Comparison of ENCODE assay signal across 24 mouse cellular contexts in genomic region chr13:78802838-78803124, GRCm38 (mm10).
DNase-seq lines count a peak whose midpoint lies in the region; ATAC-seq and TF ChIP-seq lines count a peak whose summit lies in the region.
"Had no signal": no experiment of that assay in that cellular context is flagged by ENCODE, and none has a peak within 500 bp of the region (broad histone marks: within the 10 kb centered on the region; RNA-seq: fewer than 3 reads in every experiment).

No protein-coding gene starts in this region.

- H3K4me1 ChIP-seq in forebrain, embryonic 13.5 days = no peaks in the 10 kb centered on the region
- no peaks in the 10 kb centered on the region for H3K4me1 ChIP-seq in forebrain, embryonic 11.5 days (replicated peaks; ENCODE audit: control insufficient read depth, insufficient read depth, low read length)
- H3K4me1 ChIP-seq in lung, embryonic 14.5 days (ENCODE audit: insufficient read depth) = no peaks in the 10 kb centered on the region
- no peaks in the 10 kb centered on the region for H3K4me1 ChIP-seq in hindbrain, postnatal 0 days (ENCODE audit: insufficient read depth, low read length)
- H3K4me1 ChIP-seq: limb, embryonic 15.5 days; neural tube, embryonic 13.5 days; stomach, embryonic 15.5 days had no signal

- H3K4me3 ChIP-seq in forebrain, embryonic 13.5 days = no peak overlapping the region
- H3K4me3 ChIP-seq in forebrain, embryonic 11.5 days (ENCODE audit: low read depth, low read length) = no peak overlapping the region
- H3K4me3 ChIP-seq in lung, embryonic 14.5 days (ENCODE audit: low read depth, low read length) = no peak overlapping the region
- no peak overlapping the region for H3K4me3 ChIP-seq in hindbrain, postnatal 0 days (ENCODE audit: low read length)
- H3K4me3 ChIP-seq: layer of hippocampus, adult 2 months; limb, embryonic 15.5 days; neural tube, embryonic 13.5 days; stomach, embryonic 15.5 days had no signal

- no peaks in the 10 kb centered on the region for H3K36me3 ChIP-seq in forebrain, embryonic 13.5 days (ENCODE audit: poor library complexity, severe bottlenecking)
- no peaks in the 10 kb centered on the region for H3K36me3 ChIP-seq in forebrain, embryonic 11.5 days (ENCODE audit: control insufficient read depth, insufficient read depth, low read length)
- no peaks in the 10 kb centered on the region for H3K36me3 ChIP-seq in lung, embryonic 14.5 days (ENCODE audit: insufficient read depth)
- H3K36me3 ChIP-seq in hindbrain, postnatal 0 days (ENCODE audit: insufficient read depth, low read length) = no peaks in the 10 kb centered on the region
- H3K36me3 ChIP-seq: limb, embryonic 15.5 days; neural tube, embryonic 13.5 days; stomach, embryonic 15.5 days had no signal

- no peak overlapping the region for H3K27ac ChIP-seq in forebrain, embryonic 13.5 days
- H3K27ac ChIP-seq in forebrain, embryonic 11.5 days (ENCODE audit: low read depth, low read length) = no peak overlapping the region
- H3K27ac ChIP-seq in lung, embryonic 14.5 days (ENCODE audit: low read depth) = no peak overlapping the region
- no peak overlapping the region for H3K27ac ChIP-seq in hindbrain, postnatal 0 days
- H3K27ac ChIP-seq: layer of hippocampus, adult 2 months; limb, embryonic 15.5 days; neural tube, embryonic 13.5 days; stomach, embryonic 15.5 days had no signal

- peak; percentile 90 for ATAC-seq in forebrain, embryonic 13.5 days
- ATAC-seq in forebrain, embryonic 11.5 days (replicated peaks; ENCODE audit: low FRiP score) = no peak
- peak; percentile 56; the same call in 1 of the 2 replicates for ATAC-seq in lung, embryonic 14.5 days (ENCODE audit: insufficient read depth)
- no peak for ATAC-seq in hindbrain, postnatal 0 days
- ATAC-seq: inflammation-experienced regulatory T-cells, adult 6 months; liver, postnatal 0 days had no signal

- DNase-seq in forebrain, embryonic 11.5 days (ENCODE audit: low spot score) = no peak
- peak; percentile 41 for DNase-seq in lung, embryonic 14.5 days
- no peak for DNase-seq in lung, postnatal 25 days (ENCODE audit: low spot score)
- peak; percentile 3 for DNase-seq in adipocyte (ENCODE audit: low spot score)
- peak; percentile 3 for DNase-seq in hindbrain, postnatal 0 days (ENCODE audit: low spot score)
- no peak for DNase-seq in gastrocnemius, postnatal 4 days (ENCODE audit: low spot score in 2 of 2)
- DNase-seq: adrenal gland, adult 8-10 months; B cell, adult 2 months; cerebellum, adult 9-10 months; gastrocnemius, postnatal 36 days; heart, postnatal 14 days; kidney, adult 2 months; kidney, postnatal 14 days; layer of hippocampus, postnatal 36 days; liver, postnatal 0 days; thymus, adult 18-20 months; thymus, postnatal 4 days had no signal

- no peak overlapping the region for H3K9ac ChIP-seq in forebrain, embryonic 13.5 days
- H3K9ac ChIP-seq in forebrain, embryonic 11.5 days (ENCODE audit: low read length) = no peak overlapping the region
- no peak overlapping the region for H3K9ac ChIP-seq in lung, embryonic 14.5 days
- H3K9ac ChIP-seq in hindbrain, postnatal 0 days (replicated peaks; ENCODE audit: low read length) = no peak overlapping the region
- H3K9ac ChIP-seq: limb, embryonic 15.5 days; liver, postnatal 0 days; neural tube, embryonic 13.5 days; stomach, embryonic 15.5 days had no signal

- H3K27me3 ChIP-seq in forebrain, embryonic 13.5 days = no peaks in the 10 kb centered on the region
- H3K27me3 ChIP-seq in forebrain, embryonic 11.5 days (ENCODE audit: control insufficient read depth, insufficient read depth, low read length) = no peaks in the 10 kb centered on the region
- H3K27me3 ChIP-seq in lung, embryonic 14.5 days (ENCODE audit: insufficient read depth, low read length) = no peaks in the 10 kb centered on the region
- H3K27me3 ChIP-seq in hindbrain, postnatal 0 days (ENCODE audit: insufficient read depth, low read length) = no peaks in the 10 kb centered on the region
- H3K27me3 ChIP-seq: limb, embryonic 15.5 days; neural tube, embryonic 13.5 days; stomach, embryonic 15.5 days had no signal

- TF ChIP-seq CTCF in lung, embryonic 14.5 days (IDR thresholded peaks at IDR 0.05; ENCODE audit: low read depth) = no peak
- TF ChIP-seq CTCF in hindbrain, postnatal 0 days (IDR thresholded peaks at IDR 0.05; ENCODE audit: low read depth) = no peak

- H3K9me3 ChIP-seq in forebrain, embryonic 13.5 days (replicated peaks) = no peaks in the 10 kb centered on the region
- no peaks in the 10 kb centered on the region for H3K9me3 ChIP-seq in forebrain, embryonic 11.5 days (ENCODE audit: control insufficient read depth, low read length)
- no peaks in the 10 kb centered on the region for H3K9me3 ChIP-seq in lung, embryonic 14.5 days (ENCODE audit: low read depth, low read length)
- H3K9me3 ChIP-seq in hindbrain, postnatal 0 days (ENCODE audit: low read length) = no peaks in the 10 kb centered on the region
- H3K9me3 ChIP-seq: limb, embryonic 15.5 days; neural tube, embryonic 13.5 days; stomach, embryonic 15.5 days had no signal

- H3K4me2 ChIP-seq in forebrain, embryonic 13.5 days = no peak overlapping the region
- no peak overlapping the region for H3K4me2 ChIP-seq in forebrain, embryonic 11.5 days (ENCODE audit: low read depth, low read length, severe bottlenecking)
- H3K4me2 ChIP-seq in lung, embryonic 14.5 days = no peak overlapping the region
- no peak overlapping the region for H3K4me2 ChIP-seq in hindbrain, postnatal 0 days (ENCODE audit: low read depth, low read length)
- H3K4me2 ChIP-seq: heart, embryonic 11.5 days; limb, embryonic 15.5 days; neural tube, embryonic 13.5 days; stomach, embryonic 15.5 days had no signal

Comparison
In these comparisons a context has a peak if more than half of its experiments do, and no peak if none do; other contexts are left out.
1. ATAC-seq: peak in forebrain, embryonic 13.5 days (single experiment) and lung, embryonic 14.5 days (single experiment); none in forebrain, embryonic 11.5 days (single experiment) and hindbrain, postnatal 0 days (single experiment).
2. DNase-seq: peak in lung, embryonic 14.5 days (single experiment), adipocyte (single experiment) and hindbrain, postnatal 0 days (single experiment); none in forebrain, embryonic 11.5 days (single experiment), lung, postnatal 25 days (single experiment) and gastrocnemius, postnatal 4 days (0 of 2).